Mouse (Mus musculus) thymus, postnatal 36 days (tissue): ENCODE data around the gene Shank1.

Experiments
- DNase-seq, 2 experiments: peaks; one replicate each; pipeline ENCODE4 v3.0.0; 2022; ENCODE audit warnings: mixed read lengths in 2 of 2

Shank1 gene

DNA sequence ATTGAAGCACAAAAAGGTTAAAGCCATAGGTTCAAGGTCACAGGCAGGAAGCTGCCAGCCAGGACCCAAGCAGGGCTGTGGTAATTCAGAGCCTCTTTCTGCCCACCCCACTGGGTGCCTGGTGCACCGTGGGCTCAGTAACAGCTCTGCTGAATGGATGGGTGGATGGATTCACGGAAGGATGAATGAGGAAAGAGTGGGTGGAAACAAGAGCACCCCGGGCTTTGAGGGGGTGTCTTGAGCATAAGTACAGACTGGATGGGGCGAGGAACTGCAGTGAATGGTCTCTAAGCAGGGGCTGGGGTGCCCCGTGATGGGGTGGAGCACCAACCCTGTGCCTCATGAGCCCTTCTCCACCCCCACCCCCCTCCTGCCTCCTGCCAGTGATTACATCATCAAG is 31.7 kb downstream of the Shank1 start:
- no peak for DNase-seq

DNA sequence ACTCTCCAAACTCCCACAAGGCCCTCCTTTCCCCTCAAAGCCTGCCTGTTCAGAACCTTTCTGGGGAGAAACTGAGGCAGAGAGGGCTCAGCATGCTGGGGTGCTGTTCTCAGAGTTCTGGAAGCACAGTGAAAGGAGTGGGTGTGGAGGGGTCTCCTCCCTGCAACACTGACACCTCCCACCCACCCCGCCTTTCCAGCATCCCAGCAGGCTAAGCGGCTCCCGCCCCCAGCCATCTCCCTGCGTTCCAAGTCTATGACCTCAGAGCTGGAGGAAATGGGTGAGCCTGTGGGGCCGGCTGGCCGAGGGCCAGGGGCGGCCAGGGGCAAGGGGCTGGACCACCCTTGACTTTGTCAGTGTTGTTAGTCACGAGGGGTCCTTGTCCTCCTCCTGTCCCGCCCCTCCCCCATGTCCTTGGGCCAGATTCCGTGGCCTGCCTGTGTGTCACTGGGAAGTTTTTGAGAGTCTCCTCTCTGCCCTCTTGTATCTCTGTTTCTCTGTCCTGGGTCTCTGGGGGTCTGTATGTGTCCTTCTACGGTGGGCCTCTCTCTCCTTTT is 33.5 kb downstream of the Shank1 start:
- DNase-seq, result no peak

DNA sequence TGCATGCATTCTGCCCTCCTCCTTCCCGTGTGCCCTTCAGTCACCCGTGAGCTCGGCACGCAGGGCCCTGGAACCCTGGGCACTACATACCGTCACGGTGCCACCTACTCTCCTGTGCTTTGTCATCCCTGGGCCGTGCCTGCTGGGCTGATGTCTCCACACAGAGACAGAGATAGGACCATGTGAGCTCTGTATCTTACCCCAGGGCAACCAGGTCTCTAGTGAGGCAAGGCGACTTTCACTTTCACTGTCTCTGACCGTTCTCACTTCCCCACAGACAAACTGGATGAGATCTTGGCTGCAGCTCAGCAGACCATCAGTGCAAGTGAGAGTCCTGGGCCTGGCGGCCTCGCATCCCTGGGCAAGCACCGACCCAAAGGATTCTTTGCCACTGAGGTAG is 34.6 kb downstream of the Shank1 start:
- DNase-seq, result no peak

DNA sequence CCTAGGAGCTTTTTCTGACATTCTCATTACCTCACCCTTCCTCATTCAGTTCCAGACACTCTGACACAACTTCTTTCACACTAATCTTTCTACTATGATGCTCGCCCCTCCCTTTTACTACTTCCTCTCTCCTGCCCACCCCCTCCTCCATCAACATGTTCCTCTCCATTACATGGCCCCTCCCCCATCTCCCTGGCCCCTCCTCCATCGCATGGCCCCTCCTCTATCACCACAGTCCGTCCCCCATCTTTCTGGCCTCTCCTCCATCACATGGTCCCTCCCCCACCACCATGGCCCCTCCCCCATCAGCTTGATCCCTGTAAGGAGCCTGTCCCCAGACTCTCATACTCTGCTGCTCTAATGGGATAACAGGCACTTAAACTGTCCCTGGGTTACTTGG is 39.0 kb downstream of the Shank1 start:
- no peak for DNase-seq

DNA sequence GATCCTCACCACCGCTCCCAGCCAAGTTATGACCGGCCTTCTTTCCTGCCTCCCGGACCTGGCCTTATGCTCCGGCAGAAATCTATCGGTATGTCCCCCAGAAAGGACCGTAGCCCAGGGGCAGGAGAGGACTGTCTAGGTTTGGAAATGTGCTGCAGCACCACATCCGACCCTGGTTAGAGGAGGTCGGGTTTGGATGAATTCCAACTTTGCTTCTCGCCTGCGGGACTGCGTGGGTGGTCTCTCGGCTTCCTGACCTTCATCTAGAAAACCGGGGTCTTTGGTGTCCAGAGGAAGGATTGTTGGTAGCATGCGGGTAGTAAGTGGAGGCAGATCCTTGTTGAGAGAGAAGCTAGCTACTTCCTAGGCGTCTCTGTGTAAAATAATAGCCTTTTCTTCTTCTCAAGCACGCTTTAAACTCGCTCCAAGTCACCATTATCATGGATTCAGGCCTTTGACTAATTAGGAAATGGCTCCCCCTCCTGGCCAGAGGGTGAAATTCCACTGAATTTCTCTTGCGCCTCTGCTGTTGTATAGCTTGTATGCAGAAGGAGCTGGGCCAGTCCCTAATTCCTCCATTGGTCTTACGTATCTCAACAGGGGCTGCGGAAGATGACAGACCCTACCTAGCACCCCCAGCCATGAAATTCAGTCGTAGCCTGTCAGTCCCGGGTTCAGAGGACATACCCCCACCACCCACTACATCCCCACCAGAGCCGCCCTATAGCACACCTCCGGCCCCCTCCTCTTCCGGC is 41.1 kb downstream of the Shank1 start:
- DNase-seq, result peak; percentile 49 to 60

DNA sequence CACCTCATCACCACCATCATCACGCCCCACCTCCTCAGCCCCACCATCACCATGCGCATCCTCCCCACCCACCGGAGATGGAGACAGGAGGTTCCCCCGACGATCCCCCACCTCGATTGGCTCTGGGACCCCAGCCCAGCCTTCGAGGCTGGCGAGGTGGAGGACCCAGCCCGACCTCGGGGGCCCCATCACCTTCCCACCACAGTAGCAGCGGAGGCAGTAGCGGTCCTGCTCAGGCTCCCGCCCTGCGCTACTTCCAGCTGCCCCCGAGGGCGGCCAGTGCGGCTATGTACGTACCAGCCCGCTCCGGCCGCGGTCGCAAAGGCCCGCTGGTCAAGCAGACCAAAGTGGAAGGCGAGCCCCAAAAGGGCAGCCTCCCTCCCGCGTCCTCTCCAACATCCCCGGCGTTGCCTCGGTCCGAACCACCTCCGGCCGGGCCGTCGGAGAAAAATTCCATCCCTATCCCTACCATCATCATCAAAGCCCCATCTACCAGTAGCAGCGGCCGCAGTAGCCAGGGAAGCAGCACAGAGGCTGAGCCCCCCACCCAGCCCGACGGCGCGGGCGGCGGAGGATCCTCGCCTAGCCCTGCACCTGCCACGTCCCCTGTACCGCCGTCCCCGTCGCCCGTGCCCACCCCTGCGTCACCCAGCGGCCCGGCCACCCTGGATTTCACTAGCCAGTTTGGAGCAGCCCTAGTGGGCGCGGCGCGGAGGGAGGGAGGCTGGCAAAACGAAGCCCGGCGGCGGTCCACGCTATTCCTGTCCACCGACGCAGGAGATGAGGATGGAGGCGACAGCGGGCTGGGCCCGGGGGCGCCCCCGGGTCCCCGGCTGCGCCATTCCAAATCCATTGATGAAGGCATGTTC is 42.1 kb downstream of the Shank1 start:
- DNase-seq, result no peak

DNA sequence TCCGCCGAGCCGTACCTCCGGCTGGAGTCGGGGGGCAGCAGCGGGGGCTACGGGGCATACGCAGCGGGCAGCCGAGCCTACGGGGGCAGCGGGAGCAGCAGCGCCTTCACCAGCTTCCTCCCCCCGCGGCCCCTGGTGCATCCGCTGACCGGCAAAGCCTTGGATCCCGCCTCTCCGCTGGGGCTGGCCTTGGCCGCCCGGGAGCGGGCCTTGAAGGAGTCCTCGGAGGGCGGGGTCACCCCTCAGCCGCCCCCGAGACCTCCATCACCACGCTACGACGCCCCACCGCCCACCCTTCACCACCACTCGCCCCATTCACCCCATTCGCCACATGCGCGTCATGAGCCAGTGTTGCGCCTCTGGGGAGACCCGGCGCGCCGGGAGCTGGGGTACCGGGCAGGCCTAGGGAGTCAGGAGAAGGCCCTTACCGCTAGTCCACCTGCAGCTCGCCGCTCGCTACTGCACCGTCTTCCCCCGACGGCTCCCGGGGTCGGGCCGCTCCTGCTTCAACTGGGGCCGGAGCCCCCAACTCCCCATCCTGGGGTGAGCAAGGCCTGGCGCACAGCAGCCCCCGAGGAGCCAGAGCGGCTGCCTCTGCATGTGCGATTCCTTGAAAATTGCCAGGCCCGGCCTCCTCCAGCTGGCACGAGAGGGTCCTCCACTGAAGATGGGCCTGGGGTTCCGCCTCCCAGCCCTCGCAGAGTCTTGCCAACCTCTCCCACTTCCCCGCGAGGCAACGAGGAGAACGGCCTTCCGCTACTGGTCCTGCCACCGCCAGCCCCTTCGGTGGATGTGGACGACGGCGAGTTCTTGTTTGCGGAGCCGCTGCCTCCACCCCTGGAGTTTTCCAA is 42.9 kb downstream of the Shank1 start:
- no peak for DNase-seq

DNA sequence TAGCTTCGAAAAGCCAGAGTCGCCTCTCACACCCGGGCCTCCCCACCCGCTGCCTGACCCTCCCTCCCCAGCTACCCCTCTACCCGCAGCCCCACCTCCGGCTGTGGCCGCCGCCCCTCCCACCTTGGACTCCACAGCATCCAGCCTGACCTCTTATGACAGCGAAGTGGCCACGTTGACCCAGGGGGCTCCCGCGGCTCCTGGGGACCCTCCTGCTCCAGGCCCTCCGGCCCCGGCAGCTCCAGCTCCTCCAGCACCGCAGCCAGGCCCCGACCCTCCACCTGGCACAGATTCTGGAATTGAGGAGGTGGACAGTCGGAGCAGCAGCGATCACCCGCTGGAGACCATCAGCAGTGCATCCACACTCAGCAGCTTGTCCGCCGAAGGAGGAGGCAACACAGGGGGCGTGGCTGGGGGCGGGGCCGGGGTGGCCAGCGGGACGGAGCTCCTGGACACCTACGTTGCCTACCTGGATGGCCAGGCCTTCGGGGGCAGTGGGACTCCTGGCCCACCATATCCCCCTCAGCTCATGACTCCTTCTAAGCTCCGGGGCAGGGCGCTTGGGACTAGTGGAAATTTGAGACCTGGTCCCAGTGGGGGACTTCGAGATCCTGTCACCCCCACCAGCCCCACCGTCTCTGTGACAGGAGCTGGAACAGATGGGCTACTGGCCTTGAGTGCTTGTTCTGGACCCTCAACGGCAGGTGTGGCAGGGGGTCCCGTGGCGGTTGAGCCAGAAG is 43.7 kb downstream of the Shank1 start:
- no peak for DNase-seq

DNA sequence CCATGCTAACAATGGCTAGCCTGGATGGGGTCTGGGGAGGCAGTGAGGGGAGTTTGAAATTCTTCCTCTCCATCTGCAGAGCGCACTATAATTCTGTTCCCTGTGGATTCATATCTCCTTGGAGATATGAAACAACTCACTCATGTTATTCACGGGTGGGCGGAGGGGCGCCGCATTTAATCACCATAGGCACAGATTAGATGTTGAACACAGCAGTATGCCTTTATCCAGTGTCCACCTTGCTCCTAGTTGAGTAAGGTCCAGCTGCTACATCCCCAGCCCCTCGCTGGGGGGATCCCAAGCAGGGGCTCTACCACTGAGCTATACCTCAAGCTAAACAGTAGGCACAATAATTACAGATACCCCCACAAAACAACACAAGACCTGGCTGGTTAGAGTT is 45.4 kb downstream of the Shank1 start:
- no peak for DNase-seq

DNA sequence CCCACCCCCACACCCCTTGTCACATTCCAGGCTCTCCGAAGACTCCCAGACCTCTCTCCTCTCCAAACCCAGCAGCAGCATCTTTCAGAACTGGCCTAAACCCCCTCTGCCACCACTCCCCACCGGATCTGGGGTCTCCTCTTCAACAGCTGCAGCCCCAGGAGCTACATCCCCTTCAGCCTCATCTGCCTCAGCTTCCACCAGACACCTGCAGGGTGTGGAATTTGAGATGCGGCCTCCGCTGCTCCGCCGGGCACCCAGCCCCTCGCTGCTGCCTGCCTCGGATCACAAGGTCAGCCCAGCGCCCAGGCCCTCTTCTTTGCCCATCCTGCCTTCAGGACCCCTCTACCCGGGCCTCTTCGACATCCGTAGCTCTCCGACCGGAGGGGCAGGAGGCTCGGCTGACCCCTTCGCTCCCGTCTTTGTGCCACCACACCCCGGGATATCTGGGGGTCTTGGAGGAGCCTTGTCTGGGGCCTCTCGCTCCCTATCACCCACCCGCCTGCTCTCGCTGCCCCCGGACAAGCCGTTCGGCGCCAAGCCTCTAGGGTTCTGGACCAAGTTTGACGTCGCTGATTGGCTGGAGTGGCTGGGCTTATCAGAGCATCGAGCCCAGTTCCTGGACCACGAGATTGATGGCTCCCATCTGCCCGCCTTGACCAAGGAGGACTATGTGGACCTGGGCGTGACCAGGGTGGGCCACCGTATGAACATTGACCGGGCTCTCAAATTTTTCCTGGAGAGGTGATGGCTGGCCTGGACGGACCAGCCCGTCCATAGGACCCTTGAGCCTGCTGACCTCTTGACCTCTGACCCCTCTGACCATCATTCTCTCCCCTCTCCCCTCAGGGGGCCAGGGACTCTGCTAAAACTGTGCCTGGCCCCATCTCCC is 46.8 kb downstream of the Shank1 start:
- no peak for DNase-seq

DNA sequence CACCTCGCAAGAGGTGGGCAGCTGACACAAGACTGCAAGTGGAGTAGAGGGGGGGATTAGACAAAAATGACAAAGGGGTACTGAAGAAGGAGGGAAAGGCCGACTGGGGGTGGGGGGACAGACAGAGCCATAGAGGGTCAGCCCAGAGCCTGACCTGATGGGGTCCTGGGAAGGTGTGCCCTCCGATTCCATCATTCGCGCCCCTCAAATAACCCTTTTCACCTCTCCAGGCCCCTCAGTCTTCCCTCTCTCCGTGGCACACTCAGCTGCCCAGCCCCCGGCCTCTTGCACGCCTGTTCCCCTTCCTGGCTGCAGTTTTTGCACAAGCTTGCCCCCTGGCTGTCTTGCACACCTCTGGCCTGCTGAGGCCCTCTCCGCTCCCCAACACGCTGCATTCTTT is 47.5 kb downstream of the Shank1 start:
- DNase-seq, result no peak

DNA sequence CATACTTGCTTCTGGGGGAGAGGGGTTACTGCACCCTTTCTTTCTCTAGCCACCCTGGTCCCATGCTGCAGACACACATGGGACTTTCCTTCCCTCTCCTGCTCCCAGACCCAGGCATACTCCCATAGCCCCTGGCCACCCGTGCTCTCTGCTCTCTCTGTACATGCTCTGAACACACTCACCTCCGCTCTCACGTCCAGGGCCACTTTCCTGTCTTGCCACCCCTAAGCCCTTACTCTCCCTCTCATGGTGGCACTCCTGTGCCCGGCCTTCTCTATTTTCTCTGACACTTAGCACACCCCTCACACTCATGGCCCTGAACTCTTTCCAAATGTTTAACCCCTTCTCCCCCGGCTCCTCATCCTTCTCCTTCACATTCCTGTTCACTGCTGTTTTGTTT is 48.0 kb downstream of the Shank1 start:
- no peak for DNase-seq

DNA sequence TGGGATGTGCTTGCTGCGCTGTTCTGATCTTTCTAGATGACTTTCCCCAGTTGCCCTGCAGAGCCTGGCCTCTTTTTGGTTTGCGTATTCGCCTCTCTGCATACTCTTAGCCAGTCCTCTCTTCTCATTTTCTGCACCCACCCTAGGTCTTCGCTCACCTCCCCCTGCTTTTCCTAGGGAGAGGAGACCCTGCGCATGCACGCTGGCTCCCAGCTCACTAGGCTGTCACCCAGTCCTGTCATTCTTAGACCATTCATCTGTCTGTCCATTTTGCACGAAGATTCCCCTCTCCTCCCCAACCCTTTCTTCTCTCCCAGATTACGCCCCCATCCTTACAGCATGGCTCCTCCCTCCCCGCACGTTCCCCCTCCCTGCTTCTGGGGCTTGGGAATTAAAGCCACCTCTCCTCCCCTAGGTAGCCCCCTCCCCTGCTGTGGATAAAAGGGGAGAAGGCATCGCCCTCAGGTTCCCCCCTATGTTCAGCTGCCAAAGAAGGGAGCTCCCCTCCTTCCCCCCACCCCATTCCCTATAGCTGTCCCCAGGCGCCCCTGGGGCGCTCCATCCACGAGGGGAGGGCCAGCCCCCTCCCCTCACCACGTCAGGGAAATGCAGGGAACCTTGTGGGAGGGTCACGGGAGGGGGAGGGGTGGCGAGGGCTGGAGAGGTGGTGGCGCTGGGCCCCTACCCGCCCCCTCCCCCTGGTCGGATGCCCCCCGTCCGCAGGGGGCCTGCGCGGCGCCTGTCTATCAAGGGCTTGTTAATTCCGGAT is 49.0 kb downstream of the Shank1 start:
- DNase-seq, result peak in 1 of 2 experiments; percentile 30

DNA sequence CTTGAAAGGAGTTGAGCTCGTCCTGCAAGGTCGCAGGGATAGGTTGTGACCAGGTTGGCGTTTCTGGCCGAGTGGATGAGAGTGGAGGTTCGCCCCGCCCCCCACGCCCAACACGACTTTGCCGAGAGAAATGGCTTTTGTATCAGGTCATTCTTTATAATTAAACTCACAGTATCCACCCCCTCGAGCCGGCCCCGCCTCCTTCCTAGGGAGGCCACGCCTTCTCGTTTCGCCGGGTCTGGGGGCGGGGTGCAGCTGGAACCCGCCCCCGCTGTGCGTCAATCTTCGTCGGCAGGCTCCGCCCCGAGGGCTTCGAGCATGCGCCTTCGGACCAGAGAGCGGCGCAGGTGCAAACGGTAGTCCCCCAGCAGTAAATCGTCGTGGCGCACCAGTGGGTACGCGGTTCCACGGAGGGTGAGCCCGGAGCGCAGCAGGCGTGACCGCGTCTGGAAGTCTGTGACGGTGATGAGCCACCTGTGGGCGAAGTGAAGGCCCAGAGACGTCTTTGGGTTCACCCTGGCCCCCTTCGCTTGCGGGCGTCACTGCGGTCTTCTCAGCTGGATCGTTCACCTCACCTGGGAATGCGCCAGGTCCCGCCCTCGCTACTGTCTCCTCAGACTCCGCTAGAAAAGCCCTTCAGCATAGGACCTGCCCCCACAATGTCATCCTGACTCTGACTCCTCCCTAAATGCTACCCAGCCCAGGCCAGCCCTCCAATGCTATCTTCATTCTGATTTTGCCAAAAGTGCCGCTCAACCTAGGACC is 50.0 kb downstream of the Shank1 start:
- peak; percentile 87 to 88 for DNase-seq

DNA sequence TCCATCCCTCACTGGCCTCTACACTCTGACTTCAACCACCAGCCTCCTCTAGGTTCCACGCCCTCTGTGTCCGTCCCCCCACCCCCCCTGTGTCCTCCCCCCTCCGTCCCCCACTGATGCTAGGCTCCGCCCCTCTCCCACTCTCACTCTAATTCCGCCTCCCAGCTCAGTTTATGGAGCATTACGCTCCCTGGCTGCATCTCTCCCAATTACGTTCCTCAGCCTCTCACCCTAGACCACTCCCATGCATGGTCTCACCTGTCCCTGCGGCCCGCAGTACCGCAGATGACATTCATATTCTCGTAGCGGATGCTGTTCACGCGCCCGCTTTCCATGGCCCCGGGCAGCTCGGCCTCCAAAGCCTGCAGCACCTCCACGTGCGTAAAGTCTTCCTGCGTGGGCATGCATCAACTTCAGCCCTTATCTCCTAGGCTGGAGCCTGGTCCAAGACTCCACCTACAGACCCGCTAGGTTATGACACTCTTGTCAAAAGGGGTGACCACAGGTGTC is 50.8 kb downstream of the Shank1 start:
- no peak for DNase-seq

DNA sequence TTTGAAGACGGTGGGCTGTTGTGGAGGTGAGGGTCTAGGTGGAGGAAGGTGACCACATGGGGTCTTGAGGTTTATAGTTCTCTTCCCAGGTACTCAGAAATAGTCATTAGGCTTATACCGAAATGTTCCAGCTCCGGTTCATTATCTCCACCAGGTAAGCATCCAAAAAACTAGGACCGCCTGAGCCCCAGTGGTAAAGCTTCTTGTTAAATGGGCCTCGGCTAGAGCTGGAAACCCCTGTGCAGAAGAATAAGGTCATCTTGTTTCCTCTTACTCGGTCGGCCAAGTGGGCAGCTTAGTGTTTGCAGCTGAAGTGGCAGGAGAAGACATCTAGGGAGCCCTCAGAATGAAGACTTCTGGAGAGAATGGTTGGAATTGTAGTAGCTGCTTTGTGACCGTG is 62.6 kb downstream of the Shank1 start:
- no peak for DNase-seq

DNA sequence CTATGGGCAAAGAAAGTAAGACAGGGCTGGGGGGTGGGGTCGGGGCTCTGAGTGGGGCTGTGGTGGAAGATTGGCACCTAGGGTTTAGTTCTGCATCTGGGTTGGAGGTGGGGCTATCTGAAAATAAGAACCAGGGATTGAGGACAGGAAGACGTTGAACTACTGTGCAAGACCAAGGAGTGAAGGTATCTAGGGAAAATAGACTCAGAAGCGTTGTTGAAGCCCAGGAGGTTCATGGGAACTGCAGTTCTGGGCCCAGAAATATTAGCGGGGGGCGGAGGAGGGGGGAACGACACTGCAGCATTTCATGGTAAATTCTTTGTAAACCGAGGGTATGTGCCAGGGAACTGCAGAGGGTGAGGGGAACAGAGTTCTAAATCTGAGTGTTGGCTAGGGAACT is 63.4 kb downstream of the Shank1 start:
- DNase-seq, result no peak

DNA sequence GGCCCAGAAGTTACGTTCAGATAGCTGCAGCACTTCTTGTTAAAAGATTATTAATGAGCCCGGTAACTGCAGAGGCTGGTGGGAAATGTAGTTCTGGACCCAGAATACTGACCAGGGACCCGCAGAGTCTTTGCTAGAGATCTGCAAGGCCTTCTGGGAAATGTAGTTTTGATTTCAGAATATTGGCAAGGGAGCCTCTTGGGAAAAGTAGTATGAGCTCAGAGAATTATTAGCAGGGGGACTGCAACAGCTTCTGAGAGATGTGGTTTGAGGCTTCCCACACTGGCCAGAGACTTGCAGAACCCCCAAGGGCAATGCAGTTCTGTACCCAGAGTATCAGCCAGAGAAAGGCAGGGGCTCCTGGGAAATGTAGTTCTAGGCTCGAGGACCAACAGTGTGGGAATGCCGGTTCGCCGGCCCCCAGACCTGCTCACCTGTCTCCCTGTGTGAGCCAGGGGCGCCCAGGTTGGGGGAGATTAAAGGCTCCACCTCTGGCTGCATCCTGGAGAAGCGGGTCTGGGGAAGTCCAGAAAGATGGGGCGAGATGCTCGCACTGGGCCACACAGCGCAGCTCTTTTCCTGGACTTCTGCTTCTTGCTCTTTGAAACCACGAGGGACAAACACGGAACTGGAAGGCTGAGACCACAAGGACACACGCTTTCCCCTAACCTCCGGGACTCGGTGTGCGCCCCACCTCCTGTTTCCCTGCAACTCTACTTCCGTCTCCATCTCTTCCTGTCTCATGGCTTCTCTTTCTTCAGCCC is 64.0 kb downstream of the Shank1 start:
- peak; percentile 63 for DNase-seq

DNA sequence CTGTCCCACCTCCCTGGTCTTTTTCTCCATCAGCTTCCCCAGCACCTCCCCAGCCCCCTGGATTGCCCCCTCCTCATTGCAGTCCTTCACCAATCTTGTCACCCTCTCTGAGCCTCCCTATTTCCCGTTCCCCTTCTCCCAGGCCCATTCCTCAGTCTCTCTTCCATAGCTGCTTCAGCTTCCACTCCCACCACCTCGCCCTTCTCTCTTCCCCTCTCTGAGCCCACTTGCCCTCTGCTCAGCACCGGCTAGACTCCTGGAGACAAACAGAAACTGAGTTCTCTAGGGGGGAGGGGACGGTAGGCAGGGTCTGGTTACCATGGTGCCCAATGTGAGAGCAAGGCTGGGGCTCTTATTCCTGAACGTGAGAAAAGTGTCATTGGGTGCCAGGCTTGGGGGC is 64.7 kb downstream of the Shank1 start:
- DNase-seq, result peak in 1 of 2 experiments; percentile 23
